Mouse (Mus musculus): ENCODE measurements around the gene Atr. TPM values are rescaled to one million over a fixed set of nuclear protein-coding genes. Genes with fewer than 3 reads are reported as not detected.

Gene Atr
- polyA plus RNA-seq (2015; fragmentation: Nextera tagmentation; extraction: Ambion mirVana): 11.6 and 14.4 TPM in 2 replicates

- peak within 1 kb of the TSS; percentile 89 for H3K9ac ChIP-seq (ENCODE audit: low read depth, low read length)
- no peaks in the 10 kb centered on the region for H3K36me3 ChIP-seq (ENCODE audit: control insufficient read depth, insufficient read depth, low read length)
- peak within 1 kb of the TSS; percentile 83 for H3K27ac ChIP-seq (ENCODE audit: low read length)
- peak within 1 kb of the TSS; percentile 91 for H3K4me3 ChIP-seq (ENCODE audit: low read depth, low read length)
- under 1% methylated on average over 65 of the region's 69 CpGs for WGBS
- no peaks in the 10 kb centered on the region for H3K27me3 ChIP-seq (ENCODE audit: control insufficient read depth, insufficient read depth, low read depth, low read length)
- H3K4me2 ChIP-seq (ENCODE audit: low read length): peak within 1 kb of the TSS; percentile 99
- peaks cover 6% of the 10 kb centered on the region for H3K4me1 ChIP-seq (ENCODE audit: control insufficient read depth, insufficient read depth, low read length)
- ATAC-seq: peak; percentile 90
- no peaks in the 10 kb centered on the region for H3K9me3 ChIP-seq (replicated peaks; ENCODE audit: control insufficient read depth, low read length, poor library complexity, severe bottlenecking)
Measured at GRCm38 (mm10) chr9:95857414-95858026, at the start of gene Atr. Gene Atr, plus strand, starts transcription at chr9:95857597.

- no peaks in the 10 kb centered on the region for H3K4me1 ChIP-seq (ENCODE audit: control insufficient read depth, insufficient read depth, low read length)
- H3K4me3 ChIP-seq (ENCODE audit: low read depth, low read length): no peak overlapping the region
- no peaks in the 10 kb centered on the region for H3K27me3 ChIP-seq (ENCODE audit: control insufficient read depth, insufficient read depth, low read depth, low read length)
- H3K9me3 ChIP-seq (replicated peaks; ENCODE audit: control insufficient read depth, low read length, poor library complexity, severe bottlenecking): no peaks in the 10 kb centered on the region
- H3K27ac ChIP-seq (ENCODE audit: low read length): no peak overlapping the region
- no peak overlapping the region for H3K9ac ChIP-seq (ENCODE audit: low read depth, low read length)
- ATAC-seq: no peak
- no peak overlapping the region for H3K4me2 ChIP-seq (ENCODE audit: low read length)
- no peaks in the 10 kb centered on the region for H3K36me3 ChIP-seq (ENCODE audit: control insufficient read depth, insufficient read depth, low read length)
- 72% methylated on average over 4 of the region's 4 CpGs for WGBS
Measured at GRCm38 (mm10) chr9:95809596-95809995, 47.8 kb upstream of the Atr start.

- WGBS: 98% methylated on average over 4 of the region's 4 CpGs
- H3K36me3 ChIP-seq (ENCODE audit: control insufficient read depth, insufficient read depth, low read length): no peaks in the 10 kb centered on the region
- no peaks in the 10 kb centered on the region for H3K27me3 ChIP-seq (ENCODE audit: control insufficient read depth, insufficient read depth, low read depth, low read length)
Measured at GRCm38 (mm10) chr9:95811817-95812216, 45.6 kb upstream of the Atr start.

GRCm38 (mm10) chr9:95813721-95814531 is 43.5 kb upstream of the Atr start:
- Histone ChIP-seq H3K9ac (ENCODE audit: low read depth, low read length) (no peak overlapping the region), H3K4me1 (ENCODE audit: control insufficient read depth, insufficient read depth, low read length) (no peaks in the 10 kb centered on the region), H3K4me3 (ENCODE audit: low read depth, low read length) (no peak overlapping the region), H3K4me2 (ENCODE audit: low read length) (no peak overlapping the region; the same call in 1 of the 2 replicates), H3K9me3 (replicated peaks; ENCODE audit: control insufficient read depth, low read length, poor library complexity, severe bottlenecking) (no peaks in the 10 kb centered on the region), H3K36me3 (ENCODE audit: control insufficient read depth, insufficient read depth, low read length) (no peaks in the 10 kb centered on the region), H3K27ac (ENCODE audit: low read length) (no peak overlapping the region), H3K27me3 (ENCODE audit: control insufficient read depth, insufficient read depth, low read depth, low read length) (no peaks in the 10 kb centered on the region)
- peak; percentile 71 for ATAC-seq
- 27% methylated on average over 20 of the region's 20 CpGs for WGBS

More at GRCm38 (mm10) chr9:95811817-95812216, 45.6 kb upstream of the Atr start:
- H3K27ac ChIP-seq (ENCODE audit: low read length): no peak overlapping the region
- no peak overlapping the region for H3K4me3 ChIP-seq (ENCODE audit: low read depth, low read length)
- H3K9ac ChIP-seq (ENCODE audit: low read depth, low read length): no peak overlapping the region
- no peak for ATAC-seq
- H3K4me2 ChIP-seq (ENCODE audit: low read length): no peak overlapping the region
- H3K4me1 ChIP-seq (ENCODE audit: control insufficient read depth, insufficient read depth, low read length): no peaks in the 10 kb centered on the region
- H3K9me3 ChIP-seq (replicated peaks; ENCODE audit: control insufficient read depth, low read length, poor library complexity, severe bottlenecking): no peaks in the 10 kb centered on the region

- no peaks in the 10 kb centered on the region for H3K36me3 ChIP-seq (ENCODE audit: control insufficient read depth, insufficient read depth, low read length)
- H3K27ac ChIP-seq (ENCODE audit: low read length): no peak overlapping the region
- no peaks in the 10 kb centered on the region for H3K9me3 ChIP-seq (replicated peaks; ENCODE audit: control insufficient read depth, low read length, poor library complexity, severe bottlenecking)
- no peaks in the 10 kb centered on the region for H3K27me3 ChIP-seq (ENCODE audit: control insufficient read depth, insufficient read depth, low read depth, low read length)
- 69% methylated on average over 11 of the region's 11 CpGs for WGBS
- H3K4me2 ChIP-seq (ENCODE audit: low read length): no peak overlapping the region
- no peak overlapping the region for H3K9ac ChIP-seq (ENCODE audit: low read depth, low read length)
- ATAC-seq: no peak
- no peaks in the 10 kb centered on the region for H3K4me1 ChIP-seq (ENCODE audit: control insufficient read depth, insufficient read depth, low read length)
- no peak overlapping the region for H3K4me3 ChIP-seq (ENCODE audit: low read depth, low read length)
Measured at GRCm38 (mm10) chr9:95815015-95815673, 42.3 kb upstream of the Atr start.

GRCm38 (mm10) chr9:95815706-95816105 is 41.7 kb upstream of the Atr start:
- H3K9ac ChIP-seq (ENCODE audit: low read depth, low read length): no peak overlapping the region
- ATAC-seq: no peak
- no peaks in the 10 kb centered on the region for H3K4me1 ChIP-seq (ENCODE audit: control insufficient read depth, insufficient read depth, low read length)
- no peaks in the 10 kb centered on the region for H3K36me3 ChIP-seq (ENCODE audit: control insufficient read depth, insufficient read depth, low read length)
- H3K27ac ChIP-seq (ENCODE audit: low read length): no peak overlapping the region
- no peak overlapping the region for H3K4me3 ChIP-seq (ENCODE audit: low read depth, low read length)
- no peaks in the 10 kb centered on the region for H3K27me3 ChIP-seq (ENCODE audit: control insufficient read depth, insufficient read depth, low read depth, low read length)
- no peaks in the 10 kb centered on the region for H3K9me3 ChIP-seq (replicated peaks; ENCODE audit: control insufficient read depth, low read length, poor library complexity, severe bottlenecking)
- no peak overlapping the region for H3K4me2 ChIP-seq (ENCODE audit: low read length)
- WGBS: 90% methylated on average over 4 of the region's 4 CpGs

GRCm38 (mm10) chr9:95822531-95822930 is 34.9 kb upstream of the Atr start:
- no peak overlapping the region for H3K4me3 ChIP-seq (ENCODE audit: low read depth, low read length)
- no peaks in the 10 kb centered on the region for H3K36me3 ChIP-seq (ENCODE audit: control insufficient read depth, insufficient read depth, low read length)
- WGBS: 79% methylated on average over 7 of the region's 7 CpGs
- no peaks in the 10 kb centered on the region for H3K9me3 ChIP-seq (replicated peaks; ENCODE audit: control insufficient read depth, low read length, poor library complexity, severe bottlenecking)
- no peaks in the 10 kb centered on the region for H3K27me3 ChIP-seq (ENCODE audit: control insufficient read depth, insufficient read depth, low read depth, low read length)
- no peak overlapping the region for H3K4me2 ChIP-seq (ENCODE audit: low read length)
- H3K9ac ChIP-seq (ENCODE audit: low read depth, low read length): no peak overlapping the region
- ATAC-seq: no peak
- H3K4me1 ChIP-seq (ENCODE audit: control insufficient read depth, insufficient read depth, low read length): no peaks in the 10 kb centered on the region
- no peak overlapping the region for H3K27ac ChIP-seq (ENCODE audit: low read length)

- Histone ChIP-seq H3K27ac (ENCODE audit: low read length) (no peak overlapping the region), H3K9ac (ENCODE audit: low read depth, low read length) (no peak overlapping the region), H3K9me3 (replicated peaks; ENCODE audit: control insufficient read depth, low read length, poor library complexity, severe bottlenecking) (no peaks in the 10 kb centered on the region), H3K4me2 (ENCODE audit: low read length) (no peak overlapping the region), H3K4me1 (ENCODE audit: control insufficient read depth, insufficient read depth, low read length) (no peaks in the 10 kb centered on the region), H3K36me3 (ENCODE audit: control insufficient read depth, insufficient read depth, low read length) (no peaks in the 10 kb centered on the region), H3K27me3 (ENCODE audit: control insufficient read depth, insufficient read depth, low read depth, low read length) (no peaks in the 10 kb centered on the region), H3K4me3 (ENCODE audit: low read depth, low read length) (no peak overlapping the region)
- WGBS: 93% methylated on average over 5 of the region's 5 CpGs
- ATAC-seq: no peak
Measured at GRCm38 (mm10) chr9:95827565-95827964, 29.8 kb upstream of the Atr start.

GRCm38 (mm10) chr9:95832758-95833157 is 24.6 kb upstream of the Atr start:
- no peak overlapping the region for H3K27ac ChIP-seq (ENCODE audit: low read length)
- H3K4me2 ChIP-seq (ENCODE audit: low read length): no peak overlapping the region
- no peaks in the 10 kb centered on the region for H3K27me3 ChIP-seq (ENCODE audit: control insufficient read depth, insufficient read depth, low read depth, low read length)
- 97% methylated on average over 3 of the region's 3 CpGs for WGBS
- H3K36me3 ChIP-seq (ENCODE audit: control insufficient read depth, insufficient read depth, low read length): no peaks in the 10 kb centered on the region
- H3K4me1 ChIP-seq (ENCODE audit: control insufficient read depth, insufficient read depth, low read length): no peaks in the 10 kb centered on the region
- ATAC-seq: no peak
- H3K4me3 ChIP-seq (ENCODE audit: low read depth, low read length): no peak overlapping the region
- H3K9ac ChIP-seq (ENCODE audit: low read depth, low read length): no peak overlapping the region
- no peaks in the 10 kb centered on the region for H3K9me3 ChIP-seq (replicated peaks; ENCODE audit: control insufficient read depth, low read length, poor library complexity, severe bottlenecking)
